Mouse (Mus musculus) embryonic facial prominence, embryonic 14.5 days (tissue): ENCODE measurements around the gene Pla2g10. TPM values are rescaled to one million over a fixed set of nuclear protein-coding genes. Genes with fewer than 3 reads are reported as not detected.

ENCODE experiments used
- ATAC-seq: fragments of 200-750 bp; cut with Nextera tagmentation; 2 replicates; pipeline ENCODE4 v1.8.0; 2017; ENCODE audit warnings: low read depth, moderate number of reproducible peaks, moderate TSS enrichment
- DNase-seq: peaks from one replicate; pipeline ENCODE4 v3.0.0-alpha.2; 2015; ENCODE audit warnings: low spot score
- H3K27ac ChIP-seq: fragments of 300-500 bp; sonication (generic); replicated peaks from 2 replicates; pipeline ENCODE4 v1.5.1; 2014; ENCODE audit warnings: low read depth, mild to moderate bottlenecking, low read length, moderate library complexity
- H3K27me3 ChIP-seq: fragments of 300-500 bp; sonication (generic); replicated peaks from 2 replicates; pipeline ENCODE4 v1.6.1; 2014; ENCODE audit warnings: low read length; ENCODE audit not compliant: control insufficient read depth, insufficient read depth
- H3K36me3 ChIP-seq: fragments of 300-500 bp; sonication (generic); 2 replicates; pipeline ENCODE4 v1.6.1; 2014; ENCODE audit warnings: low read length, mixed read lengths; ENCODE audit not compliant: control insufficient read depth, insufficient read depth
- H3K4me1 ChIP-seq: fragments of 300-500 bp; sonication (generic); 2 replicates; pipeline ENCODE4 v1.6.1; 2014; ENCODE audit warnings: antibody characterized with exemption, low read length; ENCODE audit not compliant: control insufficient read depth, insufficient read depth
- H3K4me2 ChIP-seq: fragments of 300-500 bp; sonication (generic); 2 replicates; pipeline ENCODE4 v1.6.1; 2014; ENCODE audit warnings: low read depth, mild to moderate bottlenecking, low read length, moderate library complexity, mixed read lengths
- H3K4me3 ChIP-seq: fragments of 300-500 bp; sonication (generic); 2 replicates; pipeline ENCODE4 v1.5.1; 2014; ENCODE audit warnings: low read depth, mild to moderate bottlenecking, low read length
- H3K9ac ChIP-seq: fragments of 300-500 bp; sonication (generic); 2 replicates; pipeline ENCODE4 v1.6.1; 2014; ENCODE audit warnings: low read depth, mild to moderate bottlenecking, low read length, moderate library complexity, mixed read lengths
- H3K9me3 ChIP-seq: fragments of 300-500 bp; sonication (generic); 2 replicates; pipeline ENCODE4 v1.6.1; 2016; ENCODE audit warnings: low read length; ENCODE audit not compliant: control insufficient read depth
- WGBS: fragments of 180-500 bp; shearing (Covaris S2); extraction: QIAGEN DNeasy Blood & Tissue Kit; methylation state at CpG from one replicate; pipeline ENCODE4 v1.1.7; 2014; 5-methylcytosine and 5-hydroxymethylcytosine counted together
- polyA plus RNA-seq: library from polyadenylated mRNA; unstranded; fragments of >200 nt; fragmentation: Nextera tagmentation; extraction: Ambion mirVana; gene quantifications from 2 replicates; pipeline ENCODE4 v1.2.1, GENCODE M21; 2014

The Pla2g10 gene
- polyA plus RNA-seq, 1 experiment from 2014 or later, result 0.46 TPM

DNA sequence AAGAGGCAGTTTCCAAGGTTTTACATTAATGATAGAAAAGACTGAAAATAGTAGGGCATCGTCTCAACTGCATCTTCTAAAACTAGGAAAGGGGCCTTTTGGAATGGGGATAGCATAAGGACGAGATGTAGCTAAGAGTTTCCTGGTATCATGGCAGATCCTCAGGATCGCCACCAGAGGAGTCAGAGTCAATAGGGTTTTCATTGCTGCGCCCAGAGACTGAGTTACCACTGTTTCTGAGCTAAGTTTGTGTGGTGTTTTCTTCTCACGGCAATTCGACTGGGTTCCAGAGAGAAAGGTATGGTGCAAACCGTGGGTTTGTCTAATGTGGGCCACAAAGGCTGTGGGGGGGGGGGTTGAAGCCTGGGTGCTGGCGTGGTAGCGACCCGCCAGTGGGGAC, 26.1 kb downstream of the Pla2g10 start:
- WGBS, result 90% methylated on average over 10 of the region's 10 CpGs
- peaks cover 53% of the 10 kb centered on the region for H3K36me3 ChIP-seq
- no peak overlapping the region for H3K4me2 ChIP-seq
- no peaks in the 10 kb centered on the region for H3K4me1 ChIP-seq
- H3K4me3 ChIP-seq, result no peak overlapping the region
- no peaks in the 10 kb centered on the region for H3K27me3 ChIP-seq
- ATAC-seq (no peak), DNase-seq (no peak)
- H3K9ac ChIP-seq, result no peak overlapping the region
- H3K27ac ChIP-seq, result no peak overlapping the region
- no peaks in the 10 kb centered on the region for H3K9me3 ChIP-seq

DNA sequence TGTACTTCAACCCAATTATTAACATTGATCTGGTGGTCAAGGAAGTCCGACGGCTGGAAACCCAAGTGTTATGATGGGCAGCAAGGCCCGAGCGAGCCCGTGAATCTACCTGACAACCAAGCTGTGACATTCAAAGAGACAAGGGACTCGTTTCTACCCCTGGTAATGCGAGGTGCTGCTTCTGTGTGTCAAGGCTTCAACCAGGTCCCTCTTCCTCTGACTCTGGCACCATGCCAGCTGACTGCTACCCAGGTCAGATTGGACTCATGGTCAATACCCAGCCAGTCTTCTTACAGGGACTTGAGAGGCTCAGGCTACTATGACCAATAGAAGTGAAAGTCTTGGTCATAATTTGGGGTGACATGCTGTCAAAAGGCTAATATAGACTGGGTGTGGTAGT, 28.6 kb downstream of the Pla2g10 start:
- Histone ChIP-seq H3K4me2 (no peak overlapping the region), H3K36me3 (peaks cover 78% of the 10 kb centered on the region), H3K4me1 (no peaks in the 10 kb centered on the region), H3K4me3 (no peak overlapping the region), H3K27me3 (no peaks in the 10 kb centered on the region), H3K9me3 (no peaks in the 10 kb centered on the region), H3K27ac (no peak overlapping the region), H3K9ac (no peak overlapping the region)
- WGBS, result 93% methylated on average over 7 of the region's 7 CpGs
- no peak for DNase-seq
- ATAC-seq, result no peak

DNA sequence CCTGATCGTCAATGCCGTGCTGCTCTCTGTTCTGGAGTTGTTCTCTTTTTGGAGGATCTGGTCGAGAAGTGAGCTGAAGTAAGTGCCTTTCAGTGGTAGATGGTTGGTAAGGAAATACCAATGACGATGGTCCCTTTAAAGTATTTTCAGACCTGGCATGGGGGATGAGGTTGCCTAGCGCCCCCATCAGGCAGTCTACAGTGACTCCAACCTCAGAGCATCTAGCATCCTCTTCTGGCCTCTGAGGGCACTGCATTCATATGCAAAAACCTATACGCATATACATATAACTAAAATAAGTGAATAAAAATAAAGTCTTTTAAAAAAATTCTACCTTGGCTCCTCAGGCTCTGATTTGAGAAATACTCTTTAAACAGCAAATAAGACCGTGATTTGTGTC, 31.8 kb downstream of the Pla2g10 start:
- Histone ChIP-seq H3K4me1 (no peaks in the 10 kb centered on the region), H3K9me3 (no peaks in the 10 kb centered on the region), H3K27ac (no peak overlapping the region), H3K9ac (no peak overlapping the region), H3K27me3 (no peaks in the 10 kb centered on the region), H3K4me2 (no peak overlapping the region), H3K36me3 (peaks cover 86% of the 10 kb centered on the region), H3K4me3 (no peak overlapping the region)
- ATAC-seq (no peak), DNase-seq (no peak)
- 88% methylated on average over 7 of the region's 7 CpGs for WGBS

DNA sequence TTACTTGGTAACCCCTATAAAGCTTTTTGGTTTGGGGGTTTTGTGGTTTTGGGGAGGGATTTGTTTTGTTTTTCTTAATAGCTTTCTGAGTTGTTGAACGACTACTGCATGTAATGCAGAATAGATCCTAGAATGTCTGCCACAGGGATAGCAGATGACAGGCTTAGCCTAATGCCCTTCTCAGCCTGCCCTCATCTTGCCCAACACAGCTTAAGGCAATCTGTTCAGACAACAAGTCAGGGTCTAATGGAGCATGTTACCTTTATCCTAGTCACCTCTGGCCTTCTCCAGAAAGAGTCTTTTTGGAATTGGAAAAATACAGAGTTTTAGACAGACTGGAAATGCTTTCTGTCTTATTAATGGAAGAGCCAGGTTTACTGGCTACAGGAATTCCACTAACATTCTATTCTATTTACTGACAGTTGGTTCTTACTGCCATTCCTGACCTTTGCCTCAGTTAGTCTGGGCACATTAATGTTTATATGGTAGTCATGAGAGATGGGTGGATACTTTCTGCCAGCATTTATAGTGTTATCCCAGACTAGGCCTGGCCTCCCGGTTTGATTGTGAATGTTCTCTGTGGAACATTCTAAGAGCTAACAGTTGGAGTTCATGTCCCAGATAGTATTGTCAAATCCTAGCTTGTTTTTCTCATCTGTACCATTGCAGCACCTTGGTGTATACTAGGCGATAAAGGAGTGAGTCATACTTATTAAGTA, 52.0 kb downstream of the Pla2g10 start:
- Histone ChIP-seq H3K4me3 (no peak overlapping the region), H3K4me2 (no peak overlapping the region), H3K9me3 (no peaks in the 10 kb centered on the region), H3K4me1 (no peaks in the 10 kb centered on the region), H3K27ac (no peak overlapping the region), H3K27me3 (no peaks in the 10 kb centered on the region), H3K9ac (no peak overlapping the region), H3K36me3 (peaks cover 30% of the 10 kb centered on the region)
- DNase-seq (no peak), ATAC-seq (no peak)
- WGBS, result 85% methylated on average over 3 of the region's 3 CpGs

DNA sequence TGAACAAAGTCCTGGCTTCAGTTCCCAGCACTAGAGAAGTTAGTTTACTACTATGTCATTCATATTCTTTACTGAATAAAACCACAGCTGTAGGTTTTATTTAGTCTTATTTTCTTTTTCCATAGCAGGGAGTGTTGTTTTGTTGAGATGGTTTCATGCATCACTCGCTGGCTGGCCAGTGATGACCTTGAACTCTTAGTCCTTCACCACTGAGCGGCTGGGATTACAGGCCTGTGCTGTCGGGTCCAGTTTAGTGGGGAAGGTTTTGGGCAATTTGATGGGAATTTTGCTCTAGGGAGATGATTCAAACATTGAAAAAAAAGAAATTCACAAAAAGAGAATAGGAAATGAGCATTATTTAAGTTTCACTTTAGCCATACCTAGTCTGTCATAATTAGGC, 56.3 kb downstream of the Pla2g10 start:
- DNase-seq, result no peak
- Histone ChIP-seq H3K4me1 (peaks cover 7% of the 10 kb centered on the region), H3K4me2 (no peak overlapping the region), H3K27me3 (no peaks in the 10 kb centered on the region), H3K4me3 (no peak overlapping the region), H3K9ac (no peak overlapping the region), H3K9me3 (no peaks in the 10 kb centered on the region), H3K36me3 (peaks cover 28% of the 10 kb centered on the region), H3K27ac (no peak overlapping the region)
- 95% methylated on average over 3 of the region's 3 CpGs for WGBS
- no peak for ATAC-seq

DNA sequence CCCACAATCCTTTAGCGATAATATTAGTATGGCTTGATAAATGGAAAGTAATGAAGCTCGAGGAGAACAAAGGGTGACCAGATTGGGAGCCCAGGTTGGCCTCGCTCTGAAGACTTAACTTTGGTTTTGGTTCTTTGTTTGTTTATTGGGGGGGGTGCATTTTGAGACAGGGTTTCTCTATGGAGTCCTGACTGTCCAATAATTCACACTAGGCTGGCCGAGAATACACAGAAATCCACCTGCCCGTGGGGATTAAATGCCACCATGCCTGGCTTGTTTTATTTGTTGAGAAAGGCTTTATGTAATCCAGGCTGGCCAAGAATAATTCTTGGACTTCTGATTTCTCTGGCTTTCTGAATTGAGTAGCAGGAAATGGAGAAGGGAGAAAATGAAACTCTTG, 57.7 kb downstream of the Pla2g10 start:
- 85% methylated on average over 5 of the region's 5 CpGs for WGBS
- Histone ChIP-seq H3K36me3 (peaks cover 19% of the 10 kb centered on the region), H3K27me3 (no peaks in the 10 kb centered on the region), H3K27ac (no peak overlapping the region), H3K9me3 (no peaks in the 10 kb centered on the region), H3K4me1 (peaks cover 7% of the 10 kb centered on the region), H3K9ac (no peak overlapping the region), H3K4me3 (peak overlapping the region; percentile 98), H3K4me2 (peak overlapping the region; percentile 74)
- no peak for DNase-seq
- no peak for ATAC-seq

DNA sequence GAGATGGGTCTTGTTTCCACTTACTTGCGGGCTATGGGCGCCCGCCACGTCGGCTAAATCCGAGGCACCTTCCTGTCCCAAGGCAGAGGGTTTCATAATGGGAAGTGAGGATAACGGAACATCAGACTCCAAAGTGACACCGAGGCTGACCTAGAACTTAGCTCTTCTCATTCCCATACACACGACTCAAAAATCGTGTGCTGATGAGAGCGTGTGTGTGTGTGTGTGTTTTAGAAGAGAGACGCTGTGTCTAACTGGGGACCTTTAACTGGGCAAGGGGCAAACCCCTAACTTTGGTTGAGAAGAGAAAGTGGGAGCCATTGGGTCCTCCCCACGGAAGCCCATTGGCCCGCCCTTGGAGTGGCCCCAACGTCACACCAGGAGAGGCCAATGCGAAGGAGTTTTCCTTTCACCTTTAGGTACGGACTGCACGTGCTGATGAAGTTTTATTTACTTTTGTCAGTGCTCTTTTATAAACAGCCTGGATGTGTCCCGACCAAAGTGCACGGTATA, 58.3 kb downstream of the Pla2g10 start:
- Histone ChIP-seq H3K27ac (peak overlapping the region; percentile 79), H3K27me3 (no peaks in the 10 kb centered on the region), H3K4me2 (peak overlapping the region; percentile 74), H3K4me3 (peak overlapping the region; percentile 98), H3K36me3 (peaks cover 12% of the 10 kb centered on the region), H3K9me3 (no peaks in the 10 kb centered on the region), H3K9ac (peak overlapping the region; percentile 93), H3K4me1 (peaks cover 7% of the 10 kb centered on the region)
- DNase-seq (peak; percentile 71), ATAC-seq (peak; percentile 38)
- under 1% methylated on average over 20 of the region's 20 CpGs for WGBS

DNA sequence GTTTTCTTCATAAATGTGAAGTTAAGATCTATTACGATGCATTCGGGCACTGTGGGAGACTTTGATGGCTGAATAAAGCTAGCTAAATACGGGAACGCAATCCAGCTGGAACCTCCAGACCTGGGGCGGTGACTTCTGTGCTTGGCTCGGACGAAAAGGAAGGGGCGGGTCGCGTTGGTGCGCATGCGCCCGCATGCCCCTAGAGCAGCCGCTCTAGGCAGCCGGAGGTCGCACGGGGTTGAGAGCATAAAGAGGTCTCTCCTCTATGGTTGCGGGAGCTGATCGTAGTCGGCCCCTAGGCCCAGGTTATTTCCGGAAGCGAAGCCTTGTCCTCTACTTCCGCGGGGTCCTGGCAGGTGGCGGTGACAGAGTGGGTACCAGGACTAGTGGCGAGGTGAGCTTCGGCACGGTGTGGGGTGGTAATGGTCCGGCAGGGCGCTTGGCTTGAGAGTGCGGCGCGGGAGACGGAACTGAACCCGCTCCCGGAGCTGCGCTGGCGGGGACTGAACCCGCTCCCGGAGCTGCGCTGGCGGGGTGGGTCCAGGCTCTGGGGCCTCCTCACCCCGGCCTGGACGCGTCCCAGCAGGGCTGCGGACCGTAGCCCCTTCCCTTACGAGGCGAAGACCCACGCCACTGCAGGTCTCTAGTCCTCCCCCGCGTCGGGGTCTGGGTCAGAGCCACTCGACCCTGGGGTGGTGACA, 58.9 kb downstream of the Pla2g10 start, which contains the start of the genes Bfar and 3110001I22Rik:
Bfar (plus strand) TSS at position 174 of the 701 bp plus-strand sequence.
3110001I22Rik (plus strand) TSS at position 245 of the 701 bp plus-strand sequence.
- Histone ChIP-seq H3K27ac (peak within 1 kb of the TSS; percentile 91), H3K36me3 (peaks cover 6% of the 10 kb centered on the region), H3K27me3 (no peaks in the 10 kb centered on the region), H3K9ac (peak within 1 kb of the TSS; percentile 93), H3K4me1 (peaks cover 7% of the 10 kb centered on the region), H3K4me3 (peak within 1 kb of the TSS; percentile 98), H3K9me3 (no peaks in the 10 kb centered on the region), H3K4me2 (peak within 1 kb of the TSS; percentile 74)
- 0% methylated on average over 41 of the region's 54 CpGs for WGBS
- ATAC-seq (peak; percentile 95), DNase-seq (peak; percentile 98)
